Mouse (Mus musculus): Measurements from ENCODE around the gene Foxf1.
A peak's percentile ranks its signal among the peaks of the same experiment; 100 is the strongest.

Foxf1 gene

GRCm38 (mm10) chr8:121082218-121083092 lies 1.7 kb upstream of the Foxf1 start:
- DNase-seq (ENCODE audit: low read depth), result no peak

DNA sequence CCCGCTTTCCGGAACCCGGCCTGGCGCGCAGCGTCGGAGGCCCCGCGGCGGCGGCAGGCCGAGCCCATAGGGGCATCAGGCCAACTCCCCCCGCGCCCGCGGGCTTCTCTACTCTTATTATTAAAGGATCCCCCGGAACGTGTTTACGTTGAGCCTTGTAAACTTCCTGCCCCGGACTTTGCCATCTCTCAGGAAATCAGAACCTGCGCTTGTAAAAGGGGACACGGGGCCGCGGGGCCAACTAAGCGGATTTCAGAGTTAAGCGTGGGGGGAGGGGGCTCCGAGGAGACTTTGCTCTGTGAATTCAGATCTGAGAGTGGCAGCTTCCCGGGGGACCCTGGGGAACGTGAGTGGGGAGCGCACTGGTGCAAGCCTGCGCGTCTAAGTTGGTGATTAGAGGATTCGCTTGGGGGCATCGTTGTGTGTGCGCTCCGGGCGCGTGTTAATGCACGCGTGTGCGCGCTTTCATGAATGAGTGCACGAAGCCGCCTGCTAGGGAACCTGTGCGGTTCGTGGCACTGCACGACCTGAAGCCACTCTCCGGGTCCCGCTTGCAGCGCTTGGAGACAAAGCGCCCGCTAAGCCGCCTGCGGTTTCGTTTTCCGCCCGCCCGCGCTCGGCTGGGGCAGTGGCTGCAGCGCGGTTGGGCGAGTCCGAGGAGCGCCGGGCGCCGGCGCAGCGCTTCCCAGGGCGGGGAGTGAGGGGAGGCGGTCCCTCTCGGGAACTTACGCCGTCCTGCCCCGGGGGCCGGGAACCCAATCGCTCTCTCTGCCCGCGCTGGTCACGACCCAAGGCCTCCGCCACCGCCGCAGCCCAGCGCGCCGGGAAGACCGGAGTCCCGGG lies 872 bp upstream of the Foxf1 start:
- DNase-seq (ENCODE audit: low read depth), result no peak

DNA sequence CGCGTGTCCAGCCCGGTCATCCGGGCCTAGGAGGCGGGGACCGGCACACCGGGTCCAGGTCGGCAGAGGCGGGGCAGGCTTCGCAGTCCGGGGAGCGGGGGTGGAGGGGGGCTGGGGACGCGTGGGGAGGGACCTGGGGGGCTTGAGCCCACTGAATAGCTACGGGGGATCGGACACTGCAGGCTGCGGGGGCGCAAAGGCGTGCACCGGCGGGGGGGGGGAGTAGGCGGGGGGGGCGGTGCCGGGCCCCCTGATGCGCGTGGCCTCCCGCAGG lies 313 bp upstream of the Foxf1 start:
- no peak for DNase-seq (ENCODE audit: low read depth)

DNA sequence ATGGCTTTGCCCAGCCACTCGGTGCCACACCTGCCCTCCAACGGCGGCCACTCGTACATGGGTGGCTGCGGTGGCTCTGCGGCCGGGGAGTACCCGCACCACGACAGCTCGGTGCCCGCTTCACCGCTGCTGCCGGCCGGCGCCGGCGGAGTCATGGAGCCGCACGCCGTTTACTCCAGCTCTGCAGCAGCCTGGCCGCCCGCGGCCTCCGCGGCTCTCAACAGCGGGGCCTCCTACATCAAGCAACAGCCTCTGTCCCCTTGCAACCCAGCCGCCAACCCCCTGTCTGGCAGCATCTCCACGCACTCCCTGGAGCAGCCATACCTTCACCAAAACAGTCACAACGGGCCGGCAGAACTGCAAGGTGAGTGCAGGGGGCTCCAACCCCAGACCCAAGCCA lies 825 bp downstream of the Foxf1 start:
- no peak for DNase-seq (ENCODE audit: low read depth)

GRCm38 (mm10) chr8:121085561-121085960 lies 1.4 kb downstream of the Foxf1 start:
- DNase-seq (ENCODE audit: low read depth), result no peak

GRCm38 (mm10) chr8:121086004-121086900 lies 2.1 kb downstream of the Foxf1 start:
- no peak for DNase-seq (ENCODE audit: low read depth)

GRCm38 (mm10) chr8:121088281-121088680 lies 4.1 kb downstream of the Foxf1 start:
- no peak for DNase-seq (ENCODE audit: low read depth)

- no peak for DNase-seq (ENCODE audit: low read depth)
Measured at GRCm38 (mm10) chr8:121088871-121089630, 4.9 kb downstream of the Foxf1 start.

- no peak for DNase-seq (ENCODE audit: low read depth)
Measured at GRCm38 (mm10) chr8:121089631-121090380, 5.6 kb downstream of the Foxf1 start.

- no peak for DNase-seq (ENCODE audit: low read depth)
Measured at GRCm38 (mm10) chr8:121090716-121091115, 6.5 kb downstream of the Foxf1 start.

DNA sequence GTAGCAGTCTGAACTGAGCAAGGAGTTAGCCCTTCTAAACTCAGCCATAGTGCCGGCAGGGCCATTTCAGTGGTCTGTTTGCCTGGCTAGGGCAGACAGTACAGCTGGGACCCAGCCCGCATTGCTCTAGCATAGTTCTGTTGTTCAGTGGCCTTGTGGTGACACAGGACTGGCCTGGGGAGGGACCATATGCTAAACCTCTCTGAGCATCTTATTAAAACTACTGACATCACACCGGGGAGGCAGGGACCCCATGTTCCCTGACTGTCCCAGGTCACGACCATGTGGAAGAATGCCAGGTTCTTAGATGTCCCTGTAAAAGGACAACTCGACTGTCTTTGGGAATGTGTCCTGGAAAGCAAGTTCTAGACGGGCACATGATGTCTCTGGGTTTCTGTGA lies 8.0 kb downstream of the Foxf1 start:
- DNase-seq (ENCODE audit: low read depth), result no peak

- peak; percentile 79 for DNase-seq (ENCODE audit: low read depth)
Measured at GRCm38 (mm10) chr8:121092627-121093026, 8.4 kb downstream of the Foxf1 start.

DNA sequence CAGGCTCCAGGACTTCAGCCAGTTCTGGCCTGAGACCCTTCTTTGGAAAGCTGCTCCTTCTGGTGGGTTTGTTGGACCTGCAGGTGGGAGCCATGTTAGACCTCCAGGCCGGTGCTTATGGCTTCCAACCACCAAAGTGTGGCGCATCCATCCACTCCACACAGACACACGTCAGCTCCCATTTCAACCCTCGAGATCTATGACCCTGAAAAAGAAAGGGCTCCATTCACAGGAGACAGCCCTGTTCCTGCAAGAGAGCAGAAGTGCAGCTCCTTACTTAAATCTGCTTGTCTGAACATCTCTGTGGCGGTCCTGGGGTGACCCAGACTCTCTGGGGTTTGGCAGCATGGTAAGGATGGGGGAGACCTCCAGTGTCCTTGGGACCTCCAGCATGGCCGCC lies 9.3 kb downstream of the Foxf1 start:
- DNase-seq (ENCODE audit: low read depth), result no peak

DNA sequence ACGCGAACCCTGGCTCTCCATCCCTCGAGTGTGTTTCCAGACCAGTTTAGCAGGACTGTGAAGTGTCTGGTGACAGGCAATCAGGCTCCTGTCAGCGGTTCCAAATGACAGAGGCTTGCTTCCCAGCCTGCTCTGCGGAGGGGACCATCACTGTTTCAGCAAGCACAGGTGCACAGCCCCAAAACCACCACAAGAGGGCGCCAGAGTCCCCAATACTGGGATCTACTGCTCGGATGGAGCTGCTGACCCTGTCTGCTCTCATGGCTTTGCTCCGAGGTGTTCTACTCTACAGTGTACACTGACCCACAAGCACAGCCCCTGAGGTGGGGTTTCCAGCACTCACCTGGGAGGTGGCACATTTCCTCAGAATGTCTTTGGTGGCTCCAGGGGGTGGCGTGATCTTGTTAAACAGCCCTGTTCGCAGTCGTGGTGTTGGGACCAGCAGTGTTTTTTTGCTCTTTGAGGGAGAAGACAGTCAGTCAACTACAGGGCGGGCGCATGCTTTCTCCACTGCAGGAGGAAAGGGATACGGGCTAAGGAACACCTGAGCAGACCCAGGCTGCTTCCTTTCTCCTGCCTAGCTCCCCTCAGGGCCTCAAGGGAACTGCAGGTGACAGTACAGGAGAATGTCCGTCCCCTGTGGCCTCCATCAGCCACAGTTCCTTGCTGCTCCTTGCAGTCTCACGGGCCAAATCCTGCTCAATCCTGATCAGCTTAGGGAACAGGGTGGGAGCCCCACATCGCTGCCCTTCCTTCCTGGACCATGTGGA lies 20.0 kb downstream of the Foxf1 start:
- DNase-seq (ENCODE audit: low read depth), result peak; percentile 83

- peak; percentile 99 for DNase-seq (ENCODE audit: low read depth)
Measured at GRCm38 (mm10) chr8:121107668-121108656, 23.8 kb downstream of the Foxf1 start, which contains the start of gene Mthfsd. TSS of gene Mthfsd (minus strand) at chr8:121108392.

DNA sequence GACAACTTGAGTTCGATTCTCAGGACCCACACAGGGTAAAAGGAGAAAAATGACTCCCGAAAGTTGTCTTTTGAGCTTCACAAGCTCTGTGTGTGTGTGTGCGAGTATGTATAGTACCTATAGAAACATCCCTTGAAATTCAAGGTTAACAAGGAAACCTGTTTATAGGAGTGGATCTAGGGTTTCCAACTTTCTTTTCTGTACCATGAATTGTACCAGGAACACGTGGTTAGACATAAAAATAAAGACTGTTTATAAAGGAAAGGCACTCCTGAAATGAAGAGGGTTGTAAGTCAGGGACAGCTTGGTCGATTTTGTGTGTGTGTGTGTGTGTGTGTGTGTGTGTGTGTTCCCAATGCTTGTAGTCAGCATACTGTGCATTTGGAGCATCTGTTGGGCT lies 24.5 kb downstream of the Foxf1 start:
- no peak for DNase-seq (ENCODE audit: low read depth)

- DNase-seq (ENCODE audit: low read depth), result no peak
Measured at GRCm38 (mm10) chr8:121111145-121111907, 27.1 kb downstream of the Foxf1 start.

DNA sequence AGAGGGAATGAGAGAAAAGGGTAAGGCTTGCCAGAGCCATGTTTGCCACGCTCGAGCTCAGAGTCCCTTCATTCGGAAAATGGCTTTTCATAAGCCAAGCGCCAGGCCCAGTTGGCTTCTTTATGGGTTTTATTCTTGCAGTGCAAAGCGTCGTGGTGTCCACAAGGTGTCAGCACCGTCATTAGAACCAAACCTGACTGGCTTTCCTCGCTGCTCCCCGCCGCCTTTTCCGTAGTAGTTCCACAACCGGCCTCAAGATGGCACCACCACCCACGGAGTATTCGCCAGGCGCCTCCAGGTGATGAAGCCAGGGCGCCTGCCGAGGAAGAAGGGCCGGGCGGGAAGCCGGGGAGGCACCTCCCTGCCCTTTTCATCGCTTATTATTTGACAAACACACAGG lies 29.1 kb downstream of the Foxf1 start:
- peak; percentile 98 for DNase-seq (ENCODE audit: low read depth)
